Mouse (Mus musculus) myocyte (in vitro differentiated cells): ENCODE results near the gene St8sia1. TPM values are rescaled to one million over a fixed set of nuclear protein-coding genes. Genes with fewer than 3 reads are reported as not detected.

Source experiments
- H3K27me3 ChIP-seq: one replicate; pipeline ENCODE4 v1.6.1; 2011; ENCODE audit not compliant: control insufficient read depth, insufficient read depth, insufficient read length
- H3K36me3 ChIP-seq: one replicate; pipeline ENCODE4 v1.6.1; 2011; ENCODE audit not compliant: control insufficient read depth, insufficient read depth
- H3K4me2 ChIP-seq: one replicate; pipeline ENCODE4 v1.6.1; 2011; ENCODE audit warnings: low read depth, control low read depth
- H3K4me3 ChIP-seq: one replicate; pipeline ENCODE4 v1.5.1; 2011; ENCODE audit warnings: mild to moderate bottlenecking, control low read depth, moderate library complexity
- H3K79me2 ChIP-seq: one replicate; pipeline ENCODE4 v1.6.1; 2011; ENCODE audit not compliant: control insufficient read depth, insufficient read depth
- H3ac ChIP-seq: one replicate; pipeline ENCODE4 v1.6.1; 2011; ENCODE audit not compliant: control insufficient read depth, insufficient read length
- CEBPB ChIP-seq: IDR thresholded peaks from 2 replicates; pipeline ENCODE4 v1.6.1; 2011; ENCODE audit warnings: mild to moderate bottlenecking, moderate library complexity; ENCODE audit not compliant: poor library complexity, insufficient read depth, severe bottlenecking
- E2F4 ChIP-seq: IDR thresholded peaks from one replicate; pipeline ENCODE4 v1.6.1; 2011; ENCODE audit warnings: mild to moderate bottlenecking, control low read depth, moderate library complexity; ENCODE audit not compliant: insufficient read depth
- MAX ChIP-seq: IDR thresholded peaks from one replicate; pipeline ENCODE4 v1.6.1; 2011; ENCODE audit warnings: low read depth, mild to moderate bottlenecking, control low read depth
- MYOD1 ChIP-seq, 3 experiments: IDR thresholded peaks; one replicate each; pipeline ENCODE4 v1.6.1; 2011; ENCODE audit warnings: control low read depth in 2 of 3, low read depth in 2 of 3, mild to moderate bottlenecking in 2 of 3, moderate library complexity in 1 of 3; ENCODE audit not compliant: insufficient read length in 2 of 3, control insufficient read depth in 1 of 3
- MYOG ChIP-seq, 3 experiments: IDR thresholded peaks; one replicate each; pipeline ENCODE4 v1.6.1; 2011; ENCODE audit warnings: control low read depth in 2 of 3, low read depth in 2 of 3, mild to moderate bottlenecking in 2 of 3; ENCODE audit not compliant: insufficient read length in 2 of 3, control insufficient read depth in 1 of 3, insufficient read depth in 1 of 3
- POLR2A ChIP-seq: IDR thresholded peaks from one replicate; pipeline ENCODE4 v1.6.1; 2011; ENCODE audit warnings: low read depth, mild to moderate bottlenecking, control low read depth, moderate library complexity; ENCODE audit not compliant: insufficient read length
- POLR2AphosphoS2 ChIP-seq: IDR thresholded peaks from one replicate; pipeline ENCODE4 v1.6.1; 2011; ENCODE audit warnings: low read depth, control low read depth; ENCODE audit not compliant: insufficient read length
- REST ChIP-seq: IDR thresholded peaks from one replicate; pipeline ENCODE4 v1.6.1; 2011; ENCODE audit warnings: mild to moderate bottlenecking, control low read depth, moderate library complexity; ENCODE audit not compliant: insufficient read depth, insufficient read length
- SRF ChIP-seq: IDR thresholded peaks from one replicate; pipeline ENCODE4 v1.6.1; 2011; ENCODE audit warnings: low read depth; ENCODE audit not compliant: control insufficient read depth, insufficient read length
- TCF12 ChIP-seq: IDR thresholded peaks from one replicate; pipeline ENCODE4 v1.6.1; 2011; ENCODE audit warnings: mild to moderate bottlenecking, control low read depth; ENCODE audit not compliant: poor library complexity, insufficient read depth, severe bottlenecking
- TCF3 ChIP-seq: IDR thresholded peaks from one replicate; pipeline ENCODE4 v1.6.1; 2011; ENCODE audit warnings: low read depth, control low read depth; ENCODE audit not compliant: insufficient read length
- USF1 ChIP-seq: IDR thresholded peaks from one replicate; pipeline ENCODE4 v1.6.1; 2011; ENCODE audit warnings: low read depth, mild to moderate bottlenecking, control low read depth, moderate library complexity
- polyA plus RNA-seq: library from polyadenylated mRNA; unstranded; fragments of >200 nt; fragmentation: generic; extraction: Trizol; gene quantifications from one replicate; pipeline ENCODE4 v1.2.1, GENCODE M21; 2012; ENCODE audit warnings: missing spikeins

St8sia1 gene
- polyA plus RNA-seq, 1 experiment: 0.02 TPM

DNA sequence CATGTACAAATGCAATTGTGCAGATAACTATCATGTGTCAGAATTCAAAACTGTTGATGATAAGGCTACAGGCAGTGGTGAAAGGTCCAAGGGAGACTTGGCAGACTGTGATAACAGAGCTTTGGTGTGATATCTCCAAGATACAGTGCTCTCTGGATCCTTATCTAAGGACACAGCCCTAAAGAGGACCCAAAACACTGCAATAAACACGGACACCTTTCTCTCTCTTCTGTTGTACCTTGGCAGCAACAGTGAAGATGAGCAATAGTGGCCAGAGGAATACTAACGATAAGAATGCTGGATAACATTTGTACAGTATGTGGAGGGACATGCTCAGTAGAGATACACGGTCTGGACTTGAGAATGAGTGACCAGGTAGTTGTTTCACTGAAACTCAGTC, 55.8 kb downstream of the St8sia1 start:
- no peaks in the 10 kb centered on the region for H3K36me3 ChIP-seq

DNA sequence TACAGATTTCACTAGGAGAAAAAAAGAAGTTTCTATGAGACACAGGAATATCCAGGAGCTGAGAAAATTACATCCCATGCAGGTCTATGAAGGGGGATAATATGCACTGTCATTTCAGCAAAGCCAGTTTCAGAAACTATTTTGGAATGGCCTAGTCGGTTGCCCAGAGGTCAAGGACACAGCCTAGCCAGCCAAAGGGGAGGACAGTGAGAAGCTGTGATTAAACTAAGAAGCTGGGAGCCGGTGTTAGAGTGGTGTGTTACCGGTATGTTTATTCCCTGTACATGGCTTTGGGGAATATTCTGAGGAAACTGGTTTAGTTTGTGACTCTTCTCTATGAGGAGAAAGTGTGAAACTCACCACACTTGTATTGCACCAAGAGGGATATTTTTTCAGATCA, 68.9 kb downstream of the St8sia1 start:
- no peaks in the 10 kb centered on the region for H3K27me3 ChIP-seq
- H3K4me3 ChIP-seq: no peak overlapping the region
- TF ChIP-seq E2F4: no peak
- TF ChIP-seq MYOG (IDR thresholded peaks at IDR 0.05; ENCODE audit: control insufficient read depth in 1 of 3, insufficient read depth in 1 of 3, insufficient read length in 2 of 3, low read depth in 2 of 3): no peak
- TF ChIP-seq CEBPB: no peak
- H3K79me2 ChIP-seq: no peaks in the 10 kb centered on the region
- no peak overlapping the region for H3K4me2 ChIP-seq
- no peaks in the 10 kb centered on the region for H3K36me3 ChIP-seq
- H3ac ChIP-seq: no peak overlapping the region

More for the DNA sequence above, 55.8 kb downstream of the St8sia1 start:
- H3K27me3 ChIP-seq: no peaks in the 10 kb centered on the region
- no peak overlapping the region for H3ac ChIP-seq
- H3K4me2 ChIP-seq: no peak overlapping the region
- H3K4me3 ChIP-seq: no peak overlapping the region
- H3K79me2 ChIP-seq: no peaks in the 10 kb centered on the region
- TF ChIP-seq USF1 (no peak), SRF (no peak), MYOD1 (IDR thresholded peaks at IDR 0.05; ENCODE audit: control insufficient read depth in 1 of 3, insufficient read length in 2 of 3, low read depth in 2 of 3) (no peak), TCF3 (no peak), REST (no peak), POLR2A (no peak), E2F4 (no peak), TCF12 (no peak), MAX (no peak)

DNA sequence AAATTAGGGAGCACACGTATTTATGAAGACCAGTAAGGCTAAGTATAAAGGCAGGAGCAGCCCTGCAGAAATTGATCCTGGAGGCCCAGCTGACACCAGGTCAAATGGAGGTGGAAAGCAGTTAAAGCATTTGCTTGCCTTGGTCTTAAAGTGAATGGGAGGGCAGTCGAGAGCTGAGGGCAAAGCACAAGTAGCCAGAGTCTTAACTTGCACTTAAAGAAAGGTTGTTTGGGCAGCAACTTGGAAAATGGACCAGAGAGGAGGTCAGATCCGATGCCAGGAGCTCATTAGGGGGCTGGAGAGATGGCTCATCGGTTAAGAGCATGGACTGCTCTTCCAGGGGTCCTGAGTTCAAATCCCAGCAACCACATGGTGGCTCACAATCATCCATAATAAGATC, 70.5 kb downstream of the St8sia1 start:
- no peaks in the 10 kb centered on the region for H3K79me2 ChIP-seq
- no peak overlapping the region for H3K4me3 ChIP-seq
- no peak overlapping the region for H3K4me2 ChIP-seq
- H3K27me3 ChIP-seq: no peaks in the 10 kb centered on the region
- TF ChIP-seq POLR2A (no peak), SRF (no peak), TCF3 (no peak), MYOD1 (IDR thresholded peaks at IDR 0.05; ENCODE audit: control insufficient read depth in 1 of 3, insufficient read length in 2 of 3, low read depth in 2 of 3) (no peak), MAX (no peak), MYOG (IDR thresholded peaks at IDR 0.05; ENCODE audit: control insufficient read depth in 1 of 3, insufficient read depth in 1 of 3, insufficient read length in 2 of 3, low read depth in 2 of 3) (no peak), TCF12 (no peak), REST (no peak), CEBPB (no peak), USF1 (no peak), E2F4 (no peak)
- no peak overlapping the region for H3ac ChIP-seq
- H3K36me3 ChIP-seq: no peaks in the 10 kb centered on the region

DNA sequence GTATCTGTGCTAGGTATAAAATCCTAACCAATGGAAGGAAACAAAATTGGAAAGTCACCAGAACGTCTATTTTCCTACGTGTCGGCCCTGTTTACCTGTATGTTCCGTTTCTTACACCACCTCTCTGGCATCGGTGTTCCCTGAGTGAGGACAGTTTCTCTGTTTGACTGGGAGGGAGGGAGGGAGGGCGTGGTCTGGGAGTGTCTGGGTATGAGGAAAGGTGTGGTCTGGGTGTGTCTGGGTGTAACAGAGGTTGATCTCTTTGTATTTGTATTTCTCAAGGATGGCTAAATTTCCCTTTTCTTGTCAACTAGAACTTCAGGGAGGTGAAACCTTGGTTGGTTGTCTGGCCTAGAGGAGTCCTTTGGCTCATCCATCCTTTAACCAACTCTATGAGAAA, 73.9 kb downstream of the St8sia1 start:
- H3K4me3 ChIP-seq: no peak overlapping the region
- no peak overlapping the region for H3K4me2 ChIP-seq
- no peak overlapping the region for H3ac ChIP-seq
- no peaks in the 10 kb centered on the region for H3K36me3 ChIP-seq
- TF ChIP-seq REST (no peak), MYOG (IDR thresholded peaks at IDR 0.05; ENCODE audit: control insufficient read depth in 1 of 3, insufficient read depth in 1 of 3, insufficient read length in 2 of 3, low read depth in 2 of 3) (no peak), MYOD1 (IDR thresholded peaks at IDR 0.05; ENCODE audit: control insufficient read depth in 1 of 3, insufficient read length in 2 of 3, low read depth in 2 of 3) (no peak), USF1 (no peak), E2F4 (no peak), POLR2AphosphoS2 (no peak), TCF3 (no peak), CEBPB (no peak), MAX (no peak), SRF (no peak), POLR2A (no peak), TCF12 (no peak)
- no peaks in the 10 kb centered on the region for H3K27me3 ChIP-seq
- no peaks in the 10 kb centered on the region for H3K79me2 ChIP-seq

DNA sequence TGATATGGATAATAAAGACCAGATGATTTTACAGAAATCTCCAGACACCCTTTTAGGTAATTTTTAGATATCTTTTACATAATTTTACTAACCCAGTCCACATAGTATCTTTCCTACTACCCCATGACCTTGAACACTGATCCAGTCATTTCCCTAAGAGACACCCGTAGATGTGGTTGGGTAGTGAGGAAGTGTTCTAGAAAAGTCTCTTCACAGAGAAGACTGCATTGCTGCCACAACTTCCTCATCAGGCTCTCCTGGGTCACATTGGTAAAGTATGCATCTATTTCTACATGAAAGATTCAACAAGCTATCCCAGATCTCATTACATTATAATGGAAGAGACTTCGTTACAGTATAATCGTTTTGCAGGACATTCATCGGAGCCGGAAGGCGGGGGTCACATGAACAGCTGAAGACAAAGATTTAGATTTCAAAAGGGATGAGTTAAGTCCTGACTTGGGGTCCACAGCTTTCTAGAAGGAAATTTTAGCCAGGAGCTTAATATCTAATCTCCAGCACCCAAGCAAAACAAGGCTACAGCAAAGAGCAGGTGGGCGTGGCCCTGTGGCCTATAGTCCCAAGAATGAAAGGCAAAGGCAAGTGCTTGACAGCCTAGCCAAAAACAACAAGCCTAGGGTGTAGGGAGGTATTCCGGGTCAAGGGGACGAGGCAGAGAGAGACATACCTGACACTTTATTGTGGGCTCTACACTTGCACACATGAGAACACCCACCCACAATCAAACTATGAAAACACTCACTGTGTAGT, 75.1 kb downstream of the St8sia1 start:
- no peak overlapping the region for H3K4me3 ChIP-seq
- no peaks in the 10 kb centered on the region for H3K27me3 ChIP-seq
- no peak overlapping the region for H3K4me2 ChIP-seq
- TF ChIP-seq REST (no peak), MAX (no peak), POLR2AphosphoS2 (no peak), TCF12 (no peak), CEBPB (no peak), E2F4 (no peak), MYOG (IDR thresholded peaks at IDR 0.05; ENCODE audit: control insufficient read depth in 1 of 3, insufficient read depth in 1 of 3, insufficient read length in 2 of 3, low read depth in 2 of 3) (no peak), TCF3 (no peak)
- H3K36me3 ChIP-seq: no peaks in the 10 kb centered on the region
- H3K79me2 ChIP-seq: no peaks in the 10 kb centered on the region
- no peak overlapping the region for H3ac ChIP-seq
